Mouse (Mus musculus) bone marrow macrophage, adult 2 months (primary cell): ENCODE measurements around the gene Cldn16.

Experiments
- CTCF ChIP-seq: IDR thresholded peaks from 2 replicates; pipeline ENCODE4 v1.5.1; 2012; ENCODE audit warnings: low read depth, mild to moderate bottlenecking, low read length, moderate library complexity
- POLR2A ChIP-seq: IDR thresholded peaks from 2 replicates; pipeline ENCODE4 v1.6.1; 2012; ENCODE audit warnings: mild to moderate bottlenecking, low read depth, low read length, borderline replicate concordance

- TF ChIP-seq CTCF (no peak), POLR2A (no peak)
Measured at GRCm38 (mm10) chr16:26456182-26456581, 6.8 kb upstream of the Cldn16 start.
